Mouse (Mus musculus): ENCODE results near the gene Prss54.
"Not testable (repeated sequence)": the region's sequence is repeated elsewhere in the genome, so short reads cannot be mapped to it uniquely, and the experiment has no call there.

The Prss54 gene

DNA sequence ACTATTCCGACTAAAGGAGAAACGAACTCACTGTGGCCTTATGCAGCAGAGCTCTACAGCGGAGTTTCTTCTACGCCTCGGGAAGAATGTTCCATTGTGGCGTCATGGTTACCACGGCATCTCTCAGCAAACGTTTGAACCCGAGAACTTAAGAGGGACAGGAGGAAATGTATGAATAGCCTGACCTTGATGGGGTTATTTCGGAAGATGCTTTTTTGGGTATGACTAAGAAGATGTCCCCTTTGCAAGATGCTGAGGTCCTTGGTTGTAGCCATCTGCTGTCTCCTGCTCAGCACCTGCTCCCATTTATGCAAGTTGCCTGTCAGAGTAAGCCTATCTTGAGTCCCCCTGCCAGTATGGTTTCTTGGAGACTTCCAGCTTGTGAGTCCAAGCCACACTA lies at the start of gene Prss54:
Prss54 (minus strand) TSS at position 101 of the 400 bp plus-strand sequence.
- DNase-seq (ENCODE audit: low spot score): no peak

DNA sequence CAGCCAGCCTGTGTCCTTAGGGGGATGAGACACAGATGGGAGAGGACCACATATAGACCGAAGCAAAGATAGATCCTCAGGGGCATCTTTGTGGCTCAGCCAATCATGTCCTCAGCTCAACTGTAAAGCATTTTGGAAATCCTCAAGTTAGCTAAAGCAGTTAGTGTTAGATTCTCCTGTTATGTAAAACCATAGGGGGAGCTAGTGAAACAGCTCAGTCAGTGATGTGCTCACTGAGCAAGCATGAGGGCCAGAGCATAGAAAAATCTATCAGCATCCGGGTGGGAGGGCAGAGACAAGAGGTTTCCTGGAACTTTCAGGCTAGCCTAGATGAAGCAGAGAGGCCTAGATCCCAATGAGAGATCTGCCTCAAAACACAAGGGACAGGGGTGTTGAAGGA lies 48.7 kb upstream of the Prss54 start:
- no peak for DNase-seq (ENCODE audit: low spot score)

DNA sequence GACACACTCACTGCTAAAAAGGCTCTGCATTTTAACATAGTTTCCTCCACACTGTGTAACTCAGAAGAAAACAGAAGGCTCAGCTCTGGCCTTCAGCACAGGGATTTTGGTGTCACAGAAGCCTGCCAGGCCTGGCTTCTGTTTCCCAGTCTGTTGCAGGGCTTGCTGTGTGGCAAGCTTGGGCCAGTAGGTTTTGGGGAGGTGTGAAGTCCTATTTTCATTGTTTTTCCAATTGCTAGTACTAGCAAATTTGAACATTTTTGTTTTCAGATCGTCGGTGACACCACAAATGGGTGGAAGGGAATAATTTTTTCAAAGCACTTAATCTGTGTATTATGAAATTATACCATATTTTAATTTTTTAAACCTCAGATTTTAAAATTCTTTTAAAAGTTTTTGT lies 43.9 kb upstream of the Prss54 start:
- DNase-seq (ENCODE audit: low spot score): peak; percentile 28

DNA sequence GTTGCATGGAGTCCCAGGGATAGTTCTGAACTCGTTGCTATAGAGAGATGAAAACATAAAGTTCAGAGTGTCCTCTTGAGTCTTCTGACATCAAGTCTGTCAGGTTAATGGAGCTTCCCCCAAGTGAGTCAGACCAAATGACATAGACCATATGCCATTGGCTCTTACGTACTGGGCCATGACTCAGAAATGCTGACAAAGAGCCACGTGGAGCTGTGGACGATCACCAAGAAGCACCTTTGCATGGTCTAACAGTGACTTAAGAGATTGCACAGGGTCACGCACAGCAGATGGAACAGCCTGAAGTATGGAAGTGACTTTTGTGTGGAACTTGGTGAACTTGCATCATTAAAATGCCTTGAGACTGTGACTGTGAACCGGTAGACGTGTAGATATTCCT lies 40.2 kb upstream of the Prss54 start:
- DNase-seq (ENCODE audit: low spot score): no peak

DNA sequence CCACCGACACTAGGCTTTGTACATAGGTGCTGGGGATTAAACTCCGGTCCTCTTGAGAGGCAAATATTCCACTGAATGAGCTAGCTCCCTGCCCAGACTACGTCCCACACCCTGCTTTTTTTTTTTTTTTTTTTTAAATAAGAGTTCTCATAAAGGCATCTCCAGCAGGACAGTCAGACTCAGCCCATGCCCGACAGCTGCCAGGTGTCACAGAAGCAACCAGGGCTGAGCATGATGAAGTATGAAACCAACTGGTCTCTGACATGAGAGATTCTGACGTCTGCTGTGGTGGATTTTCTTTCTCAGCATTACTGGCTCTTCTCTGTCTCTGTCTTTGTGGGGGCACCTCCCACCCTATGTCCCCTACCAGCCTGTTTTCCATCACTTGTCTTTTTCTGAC lies 35.6 kb upstream of the Prss54 start:
- no peak for DNase-seq (ENCODE audit: low spot score)

DNA sequence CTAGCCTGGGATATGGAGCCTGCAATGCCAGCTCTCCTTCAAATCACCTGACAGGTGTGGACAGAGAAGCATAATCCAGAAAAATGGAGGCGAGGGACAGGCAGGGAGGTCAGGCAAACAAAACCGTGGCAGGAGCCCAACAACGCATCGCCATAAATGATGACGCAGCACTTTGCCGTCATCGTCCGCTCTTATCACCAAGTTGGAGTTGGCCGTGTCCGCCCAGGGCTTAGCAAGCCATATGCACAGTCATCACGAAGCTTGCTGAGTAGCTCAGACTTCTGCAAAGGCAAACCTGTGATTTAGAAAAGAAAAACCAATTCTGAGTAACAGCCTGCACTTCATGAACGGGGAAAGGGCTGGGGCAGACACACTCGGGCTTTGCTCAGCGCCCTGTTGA lies 34.6 kb upstream of the Prss54 start:
- DNase-seq (ENCODE audit: low spot score): no peak

DNA sequence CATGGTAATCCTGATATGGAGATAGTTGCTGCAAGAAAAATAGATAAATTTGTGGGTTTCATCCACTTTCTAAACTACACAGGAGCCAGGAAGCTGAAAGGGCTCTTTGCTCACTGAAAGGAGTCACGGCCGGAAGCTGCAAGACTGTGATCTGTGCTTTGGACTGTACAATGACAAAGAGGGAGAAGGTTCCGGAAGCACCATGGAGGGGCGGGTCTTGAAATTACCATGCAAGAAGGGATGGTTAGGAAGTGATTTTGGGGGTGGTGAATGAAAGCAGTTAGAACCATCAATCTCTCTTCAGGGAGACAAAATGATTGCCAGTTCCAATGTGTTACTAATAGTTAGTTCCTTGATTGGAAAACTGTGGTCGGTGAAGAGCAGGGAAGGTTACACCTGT lies 33.3 kb upstream of the Prss54 start:
- DNase-seq (ENCODE audit: low spot score): no peak

DNA sequence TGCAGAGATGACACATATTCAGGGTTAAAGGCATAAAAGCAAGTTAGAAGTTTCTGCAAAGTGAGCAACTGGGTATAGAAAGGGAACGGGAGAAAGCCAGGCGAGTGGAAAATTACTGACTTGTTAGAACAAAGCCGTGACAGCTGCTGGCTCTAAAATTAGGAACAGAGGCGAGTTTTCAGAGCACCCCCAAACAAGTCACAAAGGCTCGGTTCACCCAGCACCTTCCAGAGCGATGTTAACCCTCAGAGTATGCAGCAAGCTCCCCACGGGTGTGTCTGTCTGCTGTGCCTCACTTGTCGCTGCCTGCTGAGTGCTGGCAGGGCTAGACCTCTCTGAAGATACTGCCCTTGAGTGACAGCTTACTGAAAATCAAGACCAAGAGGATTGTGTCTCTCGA lies 31.1 kb upstream of the Prss54 start:
- DNase-seq (ENCODE audit: low spot score): peak; percentile 44

DNA sequence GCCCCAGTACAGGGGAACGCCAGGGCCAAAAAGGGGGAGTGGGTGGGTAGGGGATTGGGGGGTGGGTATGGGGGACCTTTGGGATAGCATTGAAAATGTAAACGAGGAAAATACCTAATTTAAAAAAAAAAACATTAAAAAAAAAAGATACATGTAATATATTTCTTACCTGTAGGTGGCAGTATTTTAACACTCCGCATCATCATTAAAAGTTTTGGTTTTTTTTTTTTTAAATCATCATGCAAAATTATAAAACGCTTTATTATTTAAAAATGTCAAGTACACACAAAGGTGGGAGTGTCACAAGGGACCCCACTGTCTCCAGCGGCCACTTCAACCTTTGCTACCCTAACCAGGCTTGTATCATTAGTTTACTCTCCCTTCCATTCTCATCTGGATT lies 30.4 kb upstream of the Prss54 start:
- DNase-seq (ENCODE audit: low spot score): not testable (repeated sequence)

DNA sequence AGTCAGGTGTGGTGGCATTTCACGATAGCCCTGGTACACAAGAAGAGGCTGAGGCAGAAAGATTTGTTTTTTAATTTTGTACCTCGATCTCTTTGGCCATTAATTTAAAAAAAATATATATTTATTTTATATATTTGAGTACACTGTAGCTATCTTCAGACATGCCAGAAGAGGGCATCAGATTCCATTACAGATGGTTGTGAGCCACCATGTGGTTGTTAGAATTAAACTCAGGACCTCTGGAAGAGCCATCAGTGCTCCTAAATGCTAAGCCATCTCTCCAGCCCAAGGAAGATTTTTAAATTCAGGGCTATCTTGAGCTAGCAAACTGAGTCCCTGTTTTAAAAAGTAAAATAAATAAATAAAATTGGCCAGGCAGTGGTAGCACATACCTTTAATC lies 26.0 kb upstream of the Prss54 start:
- DNase-seq (ENCODE audit: low spot score): no peak

DNA sequence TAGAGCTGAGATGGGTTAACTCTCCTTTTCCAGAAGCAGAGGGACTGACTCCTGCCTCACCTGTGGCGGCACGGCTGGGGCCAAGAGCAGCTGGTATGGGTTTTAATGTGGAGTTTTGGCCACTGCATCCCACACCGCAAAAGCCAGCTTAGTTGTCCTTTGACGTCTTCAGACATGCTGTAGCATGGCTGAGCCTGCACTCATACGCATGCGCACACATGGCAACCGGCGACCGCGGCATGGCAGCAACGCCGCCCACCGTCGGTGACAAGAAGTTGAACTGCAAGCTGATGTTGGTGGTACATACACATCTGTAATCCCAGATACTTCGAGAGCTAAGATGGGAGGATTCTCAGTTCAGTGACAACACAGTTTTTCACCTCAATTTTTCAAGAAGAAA lies 25.2 kb upstream of the Prss54 start:
- no peak for DNase-seq (ENCODE audit: low spot score)

DNA sequence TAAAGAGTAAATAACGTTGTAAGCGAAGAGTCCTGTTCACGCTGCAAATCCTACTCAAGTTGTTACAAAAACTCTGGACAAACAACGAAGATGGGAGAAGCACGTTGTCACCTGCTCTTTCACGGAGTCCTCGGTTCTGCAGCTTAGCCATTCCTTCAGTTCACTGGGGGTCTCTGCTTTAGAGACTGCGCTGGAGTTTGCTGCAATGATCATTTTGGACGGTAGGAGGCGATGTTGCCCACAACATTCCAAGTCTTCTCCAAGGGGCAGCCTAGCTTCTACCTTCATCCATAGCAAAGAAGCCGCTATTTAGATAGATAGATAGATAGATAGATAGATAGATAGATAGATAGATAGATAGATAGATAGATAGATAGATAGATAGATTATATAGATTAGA lies 23.7 kb upstream of the Prss54 start:
- DNase-seq (ENCODE audit: low spot score): peak; percentile 77

DNA sequence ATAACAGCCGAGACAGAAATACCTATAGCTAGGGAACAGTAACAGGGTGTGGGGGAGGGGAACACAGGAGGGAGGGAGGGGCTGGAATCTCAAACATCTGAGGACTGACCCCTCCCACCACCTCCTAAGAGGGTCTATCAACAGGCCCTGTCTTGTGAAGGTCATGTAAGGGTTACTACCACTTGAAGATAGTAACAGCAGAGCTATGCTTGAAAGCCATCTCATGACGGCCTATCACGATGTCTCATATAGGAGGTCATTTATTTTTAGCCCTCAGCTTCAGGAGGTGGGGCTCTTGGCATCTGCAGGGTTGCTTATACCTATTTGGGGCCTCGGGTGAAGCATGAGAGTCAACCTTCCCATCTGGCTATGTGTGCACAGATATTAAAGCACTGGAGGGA lies 20.7 kb upstream of the Prss54 start:
- no peak for DNase-seq (ENCODE audit: low spot score)

DNA sequence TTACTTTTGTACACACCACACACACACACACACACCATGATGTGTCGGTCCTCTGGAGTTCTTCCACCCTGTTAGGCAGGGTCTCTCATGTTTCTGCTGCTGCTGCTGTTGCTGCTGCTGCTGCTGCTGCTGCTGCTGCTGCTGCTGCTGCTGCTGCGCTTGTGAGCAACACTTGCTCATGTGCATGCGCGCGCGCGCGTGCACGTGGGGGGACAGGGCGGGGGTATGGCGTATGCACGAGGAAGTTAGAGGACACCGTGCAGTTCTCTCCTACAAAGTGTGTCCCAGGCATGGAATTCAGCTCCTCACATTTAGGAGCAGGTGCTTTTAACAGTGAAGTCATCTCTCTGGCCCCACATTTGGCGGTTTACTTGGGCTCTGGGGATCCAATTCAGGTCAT lies 19.0 kb upstream of the Prss54 start:
- DNase-seq (ENCODE audit: low spot score): no peak

DNA sequence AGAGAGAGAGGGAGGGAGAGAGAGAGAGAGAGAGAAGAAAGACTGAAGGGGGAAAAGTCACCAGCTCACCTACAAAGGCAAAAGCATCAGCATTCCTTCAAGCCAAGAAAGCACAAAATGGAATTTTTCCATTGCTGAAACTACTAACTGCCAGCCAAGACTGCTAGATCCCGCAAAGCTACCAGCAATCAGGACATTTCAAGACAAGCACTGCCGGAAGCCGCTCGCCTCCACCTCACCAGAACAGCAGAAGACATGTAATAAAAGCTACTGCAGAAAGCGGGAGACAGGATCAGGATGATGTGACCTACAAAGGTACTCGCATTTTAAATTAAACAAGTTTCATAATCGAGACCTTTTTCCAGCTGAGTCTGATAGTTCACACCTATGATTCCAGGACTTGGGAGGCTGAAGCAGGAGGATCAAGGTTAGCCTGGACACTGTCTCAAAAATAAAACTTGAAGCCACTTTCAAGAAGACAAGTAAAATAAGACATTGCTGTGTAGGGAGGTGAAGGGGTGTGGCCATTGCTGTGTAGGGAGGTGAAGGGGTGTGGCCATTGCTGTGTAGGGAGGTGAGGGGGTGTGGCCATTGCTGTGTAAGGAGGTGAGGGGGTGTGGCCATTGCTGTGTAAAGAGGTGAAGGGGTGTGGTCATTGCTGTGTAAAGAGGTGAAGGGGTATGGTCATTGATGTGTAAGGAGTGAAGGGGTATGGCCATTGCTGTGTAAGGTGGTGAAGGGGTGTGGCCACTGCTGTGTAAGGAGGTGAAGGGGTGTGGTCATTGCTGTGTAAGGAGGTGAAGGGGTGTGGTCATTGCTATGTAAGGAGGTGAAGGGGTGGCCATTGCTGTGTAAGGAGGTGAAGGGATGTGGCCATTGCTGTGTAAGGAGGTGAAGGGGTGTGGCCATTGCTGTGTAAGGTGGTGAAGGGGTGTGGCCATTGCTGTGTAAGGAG lies 17.6 kb upstream of the Prss54 start:
- no peak for DNase-seq (ENCODE audit: low spot score)

DNA sequence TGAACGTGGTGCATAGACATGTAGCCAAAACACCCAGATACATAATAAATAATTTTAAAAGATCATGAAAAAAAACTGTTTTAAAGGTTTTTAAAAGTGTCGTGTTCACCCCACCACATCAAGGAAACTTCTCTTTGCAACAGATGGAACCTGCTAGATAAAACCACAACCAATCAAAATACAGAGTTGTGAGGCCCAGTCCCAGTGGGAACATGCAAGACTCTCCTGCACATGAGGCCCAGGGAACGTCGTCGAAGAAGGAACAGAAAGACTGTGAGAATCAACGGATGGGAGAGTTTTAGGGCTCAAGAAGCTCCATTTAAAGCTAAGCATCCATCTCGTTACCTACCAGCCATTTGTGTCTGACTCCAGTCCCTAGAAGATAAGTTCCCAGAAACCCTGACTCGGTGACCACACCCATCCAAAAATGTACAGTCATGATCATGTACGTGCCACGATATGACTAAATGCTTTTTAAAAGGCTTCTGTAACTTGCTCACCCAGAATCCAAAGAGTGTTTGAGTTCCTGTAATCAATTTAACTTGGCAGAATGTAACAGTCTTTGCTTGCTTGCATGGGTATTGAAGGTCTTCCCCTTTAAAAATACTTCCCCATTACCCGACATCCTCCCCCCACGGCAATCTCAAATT lies 16.1 kb upstream of the Prss54 start:
- no peak for DNase-seq (ENCODE audit: low spot score)

DNA sequence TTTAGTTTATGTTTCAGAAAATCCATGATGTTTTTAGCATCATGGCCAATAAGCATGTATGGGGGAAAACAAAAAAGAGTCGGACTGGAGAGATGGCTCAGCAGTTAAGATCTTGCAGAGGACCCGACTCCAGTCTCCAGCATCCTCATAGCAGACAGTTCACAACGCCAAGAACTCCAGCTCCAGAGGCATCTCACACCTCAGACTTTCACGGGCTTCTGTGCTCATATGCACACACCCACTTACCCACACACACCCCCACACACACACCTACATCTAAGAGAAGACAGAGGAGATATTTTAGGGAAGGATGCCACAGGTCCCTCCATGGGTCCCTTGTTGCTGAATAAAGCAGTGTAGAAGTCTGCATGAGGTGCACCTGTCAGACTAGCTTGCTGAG lies 14.4 kb upstream of the Prss54 start:
- no peak for DNase-seq (ENCODE audit: low spot score)

DNA sequence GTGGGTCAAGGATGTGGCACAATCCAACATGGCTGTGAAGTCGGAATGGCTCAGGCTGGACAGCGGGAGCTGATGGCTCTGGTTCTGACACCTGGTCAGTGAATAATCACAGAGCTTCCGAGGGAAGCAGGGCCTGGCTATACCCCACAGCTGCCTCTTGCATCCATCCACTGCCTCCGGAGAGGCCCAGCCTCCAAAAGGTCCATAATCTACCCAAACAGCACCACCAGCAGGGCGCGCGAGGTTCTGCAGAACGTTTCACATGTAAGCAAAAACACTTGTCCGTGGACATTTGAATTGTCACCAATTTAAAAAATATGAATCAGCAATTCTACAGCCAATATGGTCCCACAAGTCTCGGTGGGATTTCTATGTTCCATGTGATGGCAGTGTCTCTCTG lies 13.1 kb upstream of the Prss54 start:
- no peak for DNase-seq (ENCODE audit: low spot score)

DNA sequence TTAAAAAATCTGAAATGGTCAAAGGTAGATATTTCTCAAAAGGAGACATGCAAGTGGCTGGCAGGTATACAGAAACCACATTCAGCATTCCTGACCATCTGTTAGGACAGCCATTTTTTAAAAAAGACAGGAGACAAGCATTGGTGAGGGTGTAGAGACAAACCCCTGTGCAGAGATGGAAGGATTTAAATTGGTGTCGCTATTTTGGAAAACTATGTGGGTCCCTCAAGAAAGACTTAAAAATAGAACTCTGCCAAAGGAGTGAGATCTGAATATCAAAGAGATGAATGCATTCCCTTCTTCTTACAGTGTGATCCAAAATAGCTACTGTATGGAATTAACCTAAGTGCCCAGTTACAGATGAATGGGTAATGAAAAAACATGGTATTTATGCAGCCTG lies 11.2 kb upstream of the Prss54 start:
- DNase-seq (ENCODE audit: low spot score): no peak

DNA sequence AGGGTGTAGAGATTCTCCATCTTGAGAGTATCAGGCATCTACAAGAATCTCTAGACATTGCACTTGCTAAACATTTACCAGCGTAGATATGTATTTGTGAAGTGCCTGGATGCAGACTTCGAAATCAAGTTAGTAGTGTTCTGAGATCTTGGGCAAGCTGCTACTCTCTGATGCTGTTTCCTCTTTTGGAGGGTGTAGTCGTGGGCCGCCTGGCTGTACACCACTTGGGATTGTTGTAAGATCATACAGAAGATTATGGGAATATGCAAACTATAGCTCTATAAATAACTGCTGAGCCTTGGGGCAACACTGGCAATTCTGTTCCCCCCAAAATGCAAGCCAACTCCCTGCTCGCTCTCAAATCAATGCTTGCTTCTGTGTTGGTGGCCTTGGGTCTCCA lies 3.0 kb downstream of the Prss54 start:
- DNase-seq (ENCODE audit: low spot score): no peak

DNA sequence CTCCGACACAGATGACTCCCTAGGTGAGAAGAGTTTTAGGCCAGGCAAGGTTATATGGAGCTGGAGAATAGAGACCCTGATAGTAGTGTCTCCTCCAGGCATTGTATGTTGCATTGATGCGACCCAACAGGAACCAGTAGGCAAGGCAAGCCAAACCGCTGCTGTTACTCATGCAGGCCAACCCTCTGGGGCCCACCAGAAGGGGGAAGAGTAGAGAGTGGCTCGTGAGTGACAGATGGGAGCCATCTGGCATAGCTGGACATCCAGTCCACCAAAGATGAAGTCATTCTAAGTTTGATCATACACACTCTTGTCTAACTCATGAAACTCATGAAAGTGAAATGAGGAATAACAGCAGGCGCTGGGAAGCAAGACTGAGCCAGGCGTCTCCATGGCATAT lies 9.3 kb downstream of the Prss54 start:
- no peak for DNase-seq (ENCODE audit: low spot score)

DNA sequence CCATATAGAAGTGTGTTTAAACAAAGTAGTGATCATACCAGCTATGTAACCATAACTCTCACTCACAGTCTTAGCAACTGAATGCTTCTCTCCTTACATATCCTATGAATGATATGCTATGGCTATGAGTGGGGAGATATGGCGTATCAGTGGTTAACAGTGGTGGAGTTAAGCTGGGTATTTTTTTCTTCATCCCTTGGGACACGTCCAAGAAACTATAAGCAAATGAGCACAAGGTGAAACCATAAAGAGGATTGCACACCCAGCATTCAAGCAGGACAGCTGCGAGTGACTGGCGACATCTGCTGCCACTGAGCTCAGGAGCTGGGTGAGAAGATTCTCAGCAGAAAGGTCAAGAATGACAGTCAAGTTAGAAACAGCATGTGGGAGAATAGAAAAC lies 9.9 kb downstream of the Prss54 start:
- no peak for DNase-seq (ENCODE audit: low spot score)

DNA sequence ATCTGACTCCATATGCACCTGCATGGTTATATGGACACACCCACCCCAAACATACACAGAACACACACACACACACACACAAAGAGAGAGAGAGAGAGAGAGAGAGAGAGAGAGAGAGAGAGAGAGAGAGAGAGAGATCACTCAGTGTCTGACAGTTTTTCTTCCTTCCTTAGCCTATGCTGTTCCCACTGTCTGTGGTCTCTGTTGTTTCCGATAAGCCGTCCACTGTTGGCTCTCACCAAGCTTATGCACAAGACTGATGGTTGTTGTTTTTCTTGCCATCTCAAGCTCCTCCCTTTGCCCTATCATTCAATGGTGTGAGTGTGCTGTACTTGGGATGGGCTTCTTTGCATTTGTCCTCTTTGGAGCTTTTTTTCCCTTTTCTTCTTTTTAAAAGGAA lies 20.2 kb downstream of the Prss54 start:
- DNase-seq (ENCODE audit: low spot score): no peak

DNA sequence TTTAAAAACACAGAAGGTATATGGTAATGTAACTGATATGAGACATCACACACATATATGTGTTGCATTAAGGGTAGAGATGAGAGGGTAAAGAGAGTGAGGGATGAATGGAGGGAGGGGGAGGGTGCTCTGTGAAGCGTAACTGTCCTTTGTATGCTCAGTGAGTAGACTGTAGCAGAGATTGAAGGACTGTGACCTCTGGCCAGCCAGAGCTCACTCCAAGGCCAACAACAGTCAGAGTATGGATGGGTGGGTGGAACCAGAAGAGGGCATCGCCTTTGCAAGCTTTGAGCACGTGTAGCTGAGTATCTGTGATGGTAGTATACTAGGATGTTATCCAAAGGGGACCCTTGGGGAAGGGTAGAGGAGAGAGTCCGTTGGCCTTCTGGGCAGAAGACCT lies 24.6 kb downstream of the Prss54 start:
- DNase-seq (ENCODE audit: low spot score): no peak
